Comparison of ENCODE assay signal across 9 mouse cellular contexts in the genomic region with DNA sequence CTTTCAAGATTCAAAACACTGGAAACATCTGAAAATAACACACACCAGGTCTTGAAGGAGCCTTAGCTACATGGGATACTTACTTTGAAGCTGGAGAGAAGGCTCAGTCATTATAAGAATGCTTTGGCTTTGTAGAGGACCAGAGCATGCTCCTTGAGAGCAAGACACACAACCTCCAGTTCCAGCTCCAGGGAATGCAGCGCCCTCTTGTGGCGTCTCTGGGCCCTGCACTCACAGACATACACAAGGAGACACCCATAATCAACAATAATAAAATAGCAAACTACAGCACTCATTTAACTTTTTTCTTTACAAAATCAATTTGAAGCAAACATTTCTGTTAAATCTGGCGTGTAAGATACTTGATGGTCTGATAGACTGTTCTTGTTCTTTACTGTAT.
A peak's percentile ranks its signal among the peaks of the same experiment; 100 is the strongest.
DNase-seq lines count a peak whose midpoint lies in the region; ATAC-seq and TF ChIP-seq lines count a peak whose summit lies in the region.
"Had no signal": no experiment of that assay in that cellular context is flagged by ENCODE, and none has a peak within 500 bp of the region (broad histone marks: within the 10 kb centered on the region; RNA-seq: fewer than 3 reads in every experiment).

No protein-coding gene starts in this region.

- ATAC-seq in midbrain, postnatal 0 days (ENCODE audit: low FRiP score) = no peak
- ATAC-seq in midbrain, embryonic 13.5 days = no peak
- no peak for ATAC-seq in liver, embryonic 14.5 days (ENCODE audit: insufficient read depth)
- no peak for ATAC-seq in heart, embryonic 12.5 days (ENCODE audit: insufficient number of reproducible peaks, low FRiP score)

- H3K4me1 ChIP-seq in midbrain, postnatal 0 days (ENCODE audit: insufficient read depth, low read length) = no peaks in the 10 kb centered on the region
- H3K4me1 ChIP-seq in midbrain, embryonic 13.5 days (replicated peaks) = no peaks in the 10 kb centered on the region
- no peaks in the 10 kb centered on the region for H3K4me1 ChIP-seq in liver, embryonic 14.5 days (replicated peaks; ENCODE audit: control insufficient read depth in 2 of 2, insufficient read depth in 2 of 2, low read length in 1 of 2)
- H3K4me1 ChIP-seq in heart, embryonic 12.5 days (replicated peaks) = no peaks in the 10 kb centered on the region
- H3K4me1 ChIP-seq: hindbrain, embryonic 15.5 days had no signal

- H3K27me3 ChIP-seq in midbrain, postnatal 0 days (ENCODE audit: insufficient read depth, low read length) = no peaks in the 10 kb centered on the region
- H3K27me3 ChIP-seq in midbrain, embryonic 13.5 days = no peaks in the 10 kb centered on the region
- no peaks in the 10 kb centered on the region for H3K27me3 ChIP-seq in liver, embryonic 14.5 days (ENCODE audit: control insufficient read depth, insufficient read depth, low read length)
- no peaks in the 10 kb centered on the region for H3K27me3 ChIP-seq in heart, embryonic 12.5 days (replicated peaks)
- H3K27me3 ChIP-seq: hindbrain, embryonic 15.5 days had no signal

- TF ChIP-seq CTCF in midbrain, postnatal 0 days (IDR thresholded peaks at IDR 0.05) = peak; percentile 65
- TF ChIP-seq CTCF in liver, embryonic 14.5 days (IDR thresholded peaks at IDR 0.05; ENCODE audit: low read depth) = peak; percentile 76

- H3K9me3 ChIP-seq in midbrain, postnatal 0 days (ENCODE audit: low read length) = no peaks in the 10 kb centered on the region
- H3K9me3 ChIP-seq in midbrain, embryonic 13.5 days = no peaks in the 10 kb centered on the region
- H3K9me3 ChIP-seq in liver, embryonic 14.5 days (ENCODE audit: control insufficient read depth, low read length) = no peaks in the 10 kb centered on the region
- H3K9me3 ChIP-seq in heart, embryonic 12.5 days (replicated peaks) = no peaks in the 10 kb centered on the region
- H3K9me3 ChIP-seq: hindbrain, embryonic 15.5 days had no signal

- H3K4me3 ChIP-seq in midbrain, postnatal 0 days (ENCODE audit: low read depth, low read length) = no peak overlapping the region
- H3K4me3 ChIP-seq in midbrain, embryonic 13.5 days (replicated peaks) = no peak overlapping the region
- H3K4me3 ChIP-seq in liver, embryonic 14.5 days (ENCODE audit: insufficient read depth in 1 of 2, low read depth in 2 of 2, low read length in 2 of 2) = no peak overlapping the region
- no peak overlapping the region for H3K4me3 ChIP-seq in heart, embryonic 12.5 days
- H3K4me3 ChIP-seq: hindbrain, embryonic 15.5 days had no signal

- H3K9ac ChIP-seq in midbrain, postnatal 0 days (replicated peaks; ENCODE audit: low read length, poor library complexity, severe bottlenecking) = no peak overlapping the region
- no peak overlapping the region for H3K9ac ChIP-seq in midbrain, embryonic 13.5 days (replicated peaks)
- H3K9ac ChIP-seq in liver, embryonic 14.5 days (replicated peaks) = no peak overlapping the region
- no peak overlapping the region for H3K9ac ChIP-seq in heart, embryonic 12.5 days
- H3K9ac ChIP-seq: hindbrain, embryonic 15.5 days had no signal

- H3K27ac ChIP-seq in midbrain, postnatal 0 days (ENCODE audit: low read depth, low read length) = no peak overlapping the region
- no peak overlapping the region for H3K27ac ChIP-seq in midbrain, embryonic 13.5 days
- H3K27ac ChIP-seq in liver, embryonic 14.5 days = no peak overlapping the region
- H3K27ac ChIP-seq in heart, embryonic 12.5 days (ENCODE audit: poor library complexity, severe bottlenecking) = no peak overlapping the region
- H3K27ac ChIP-seq: hindbrain, embryonic 15.5 days had no signal

- H3K4me2 ChIP-seq in midbrain, postnatal 0 days (ENCODE audit: low read depth, low read length, poor library complexity, severe bottlenecking) = no peak overlapping the region
- H3K4me2 ChIP-seq in midbrain, embryonic 13.5 days (replicated peaks) = no peak overlapping the region
- no peak overlapping the region for H3K4me2 ChIP-seq in liver, embryonic 14.5 days (ENCODE audit: low read depth)
- no peak overlapping the region for H3K4me2 ChIP-seq in heart, embryonic 12.5 days
- H3K4me2 ChIP-seq: hindbrain, embryonic 15.5 days had no signal

- H3K36me3 ChIP-seq in midbrain, postnatal 0 days (ENCODE audit: insufficient read depth, low read length) = no peaks in the 10 kb centered on the region
- no peaks in the 10 kb centered on the region for H3K36me3 ChIP-seq in midbrain, embryonic 13.5 days
- no peaks in the 10 kb centered on the region for H3K36me3 ChIP-seq in liver, embryonic 14.5 days (replicated peaks; ENCODE audit: control insufficient read depth, insufficient read depth, low read depth)
- no peaks in the 10 kb centered on the region for H3K36me3 ChIP-seq in heart, embryonic 12.5 days
- H3K36me3 ChIP-seq: hindbrain, embryonic 15.5 days had no signal

- peak; percentile 8 for DNase-seq in gastrocnemius, postnatal 14 days
- no peak for DNase-seq in gastrocnemius, postnatal 36 days
- no peak for DNase-seq in midbrain, postnatal 0 days (ENCODE audit: low spot score)
- peak; percentile 62 for DNase-seq in adrenal gland, postnatal 14 days
- DNase-seq in liver, embryonic 14.5 days (ENCODE audit: low read depth in 3 of 3, low spot score in 3 of 3) = peak in 1 of 3 experiments; percentile 2
- no peak for DNase-seq in urinary bladder, postnatal 10 days (ENCODE audit: low spot score)

- 50% methylated on average over 3 of the region's 3 CpGs for WGBS in midbrain, postnatal 0 days
- 61% methylated on average over 3 of the region's 3 CpGs for WGBS in midbrain, embryonic 13.5 days
- WGBS in liver, embryonic 14.5 days (ENCODE audit: insufficient replicate concordance) = 32% methylated on average over 3 of the region's 3 CpGs
- WGBS in heart, embryonic 12.5 days = 45% methylated on average over 3 of the region's 3 CpGs

- intact Hi-C loops in gastrocnemius, postnatal 14 days (cut with DNase I; ENCODE audit: low total_unique reads) = no loop called here
- intact Hi-C loops in gastrocnemius, postnatal 36 days (cut with DNase I) = no loop called here

- TF ChIP-seq EP300 in liver, embryonic 14.5 days (IDR thresholded peaks at IDR 0.05; ENCODE audit: low read depth) = no peak

Comparison
In these comparisons a context has a peak if more than half of its experiments do, and no peak if none do; other contexts are left out.
1. DNase-seq: peak in gastrocnemius, postnatal 14 days (single experiment) and adrenal gland, postnatal 14 days (single experiment); none in gastrocnemius, postnatal 36 days (0 of 2), midbrain, postnatal 0 days (single experiment) and urinary bladder, postnatal 10 days (single experiment).